Mouse (Mus musculus): ENCODE measurements at regions not wholly inside any gene's neighbourhood (a gene's known extent, or its start where the extent isn't known, plus 50 kb on each side); places are given as distances from the start of the nearest gene placed in this dataset.

GRCm38 (mm10) chr4:31655364-31656106, 308.4 kb upstream of the Map3k7 start:
- Histone ChIP-seq H3K36me3 (ENCODE audit: control insufficient read depth, insufficient read depth, low read length) (no peaks in the 10 kb centered on the region), H3K27ac (replicated peaks; ENCODE audit: insufficient read depth, low read depth, low read length) (no peak overlapping the region), H3K4me1 (ENCODE audit: control insufficient read depth, insufficient read depth, low read length) (no peaks in the 10 kb centered on the region), H3K4me3 (ENCODE audit: insufficient read depth, low read depth, low read length) (no peak overlapping the region), H3K9ac (ENCODE audit: low read depth, low read length) (no peak overlapping the region), H3K79me2 (ENCODE audit: control insufficient read depth, insufficient read depth, low read length) (no peaks in the 10 kb centered on the region), H3K27me3 (ENCODE audit: control insufficient read depth, insufficient read depth, low read length) (no peaks in the 10 kb centered on the region)
- DNase-seq (ENCODE audit: extremely low read depth, low read depth, low spot score), result no peak
- TF ChIP-seq CTCF (IDR thresholded peaks at IDR 0.05; ENCODE audit: low read depth, low read length) (no peak), POLR2A (IDR thresholded peaks at IDR 0.05; ENCODE audit: extremely low read depth, insufficient read depth, low read length) (no peak)
- WGBS, result 77% methylated on average over 11 of the region's 11 CpGs

GRCm38 (mm10) chr4:31656111-31656510, 307.8 kb upstream of the Map3k7 start:
- H3K27me3 ChIP-seq (ENCODE audit: control insufficient read depth, insufficient read depth, low read length), result no peaks in the 10 kb centered on the region
- WGBS, result 90% methylated on average over 8 of the region's 8 CpGs

GRCm38 (mm10) chr4:31658820-31659219, 305.1 kb upstream of the Map3k7 start:
- DNase-seq (ENCODE audit: extremely low read depth, low read depth, low spot score), result no peak
- 46% methylated on average over 5 of the region's 5 CpGs for WGBS
- Histone ChIP-seq H3K27me3 (ENCODE audit: control insufficient read depth, insufficient read depth, low read length) (no peaks in the 10 kb centered on the region), H3K27ac (replicated peaks; ENCODE audit: insufficient read depth, low read depth, low read length) (no peak overlapping the region), H3K4me3 (ENCODE audit: insufficient read depth, low read depth, low read length) (no peak overlapping the region), H3K9ac (ENCODE audit: low read depth, low read length) (no peak overlapping the region), H3K4me1 (ENCODE audit: control insufficient read depth, insufficient read depth, low read length) (no peaks in the 10 kb centered on the region), H3K36me3 (ENCODE audit: control insufficient read depth, insufficient read depth, low read length) (no peaks in the 10 kb centered on the region), H3K79me2 (ENCODE audit: control insufficient read depth, insufficient read depth, low read length) (no peaks in the 10 kb centered on the region)
- TF ChIP-seq CTCF (IDR thresholded peaks at IDR 0.05; ENCODE audit: low read depth, low read length), result no peak
- no peak for TF ChIP-seq POLR2A (IDR thresholded peaks at IDR 0.05; ENCODE audit: extremely low read depth, insufficient read depth, low read length)

More at GRCm38 (mm10) chr4:31656111-31656510, 307.8 kb upstream of the Map3k7 start:
- no peaks in the 10 kb centered on the region for H3K79me2 ChIP-seq (ENCODE audit: control insufficient read depth, insufficient read depth, low read length)
- H3K4me3 ChIP-seq (ENCODE audit: insufficient read depth, low read depth, low read length), result no peak overlapping the region
- H3K27ac ChIP-seq (replicated peaks; ENCODE audit: insufficient read depth, low read depth, low read length), result no peak overlapping the region
- no peak for DNase-seq (ENCODE audit: extremely low read depth, low read depth, low spot score)
- H3K36me3 ChIP-seq (ENCODE audit: control insufficient read depth, insufficient read depth, low read length), result no peaks in the 10 kb centered on the region
- TF ChIP-seq CTCF (IDR thresholded peaks at IDR 0.05; ENCODE audit: low read depth, low read length), result no peak
- TF ChIP-seq POLR2A (IDR thresholded peaks at IDR 0.05; ENCODE audit: extremely low read depth, insufficient read depth, low read length), result no peak
- no peaks in the 10 kb centered on the region for H3K4me1 ChIP-seq (ENCODE audit: control insufficient read depth, insufficient read depth, low read length)
- no peak overlapping the region for H3K9ac ChIP-seq (ENCODE audit: low read depth, low read length)

DNA sequence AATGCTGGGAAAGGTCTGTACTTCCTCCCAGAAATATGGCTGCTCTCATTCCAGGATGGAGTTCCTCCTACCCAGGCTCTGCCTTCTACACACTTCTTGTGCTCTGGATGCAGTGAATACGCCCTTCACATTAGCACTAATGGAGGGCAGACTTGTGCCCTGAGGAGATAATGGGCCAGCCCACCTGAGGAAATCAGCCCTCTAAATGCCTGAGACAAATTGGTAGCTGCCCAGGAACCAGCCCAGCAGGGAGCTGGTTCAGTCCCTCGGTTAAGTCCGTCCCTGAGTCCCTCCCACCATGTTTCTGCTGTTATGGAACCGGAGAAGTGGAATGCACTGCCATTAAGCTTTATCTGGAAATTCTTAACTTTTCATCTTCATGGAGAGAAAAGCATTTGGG, 303.0 kb upstream of the Map3k7 start:
- Histone ChIP-seq H3K36me3 (ENCODE audit: control insufficient read depth, insufficient read depth, low read length) (no peaks in the 10 kb centered on the region), H3K27ac (replicated peaks; ENCODE audit: insufficient read depth, low read depth, low read length) (no peak overlapping the region), H3K4me3 (ENCODE audit: insufficient read depth, low read depth, low read length) (no peak overlapping the region), H3K79me2 (ENCODE audit: control insufficient read depth, insufficient read depth, low read length) (no peaks in the 10 kb centered on the region), H3K27me3 (ENCODE audit: control insufficient read depth, insufficient read depth, low read length) (no peaks in the 10 kb centered on the region), H3K4me1 (ENCODE audit: control insufficient read depth, insufficient read depth, low read length) (no peaks in the 10 kb centered on the region), H3K9ac (ENCODE audit: low read depth, low read length) (no peak overlapping the region)
- DNase-seq (ENCODE audit: extremely low read depth, low read depth, low spot score), result no peak
- TF ChIP-seq CTCF (IDR thresholded peaks at IDR 0.05; ENCODE audit: low read depth, low read length) (no peak), POLR2A (IDR thresholded peaks at IDR 0.05; ENCODE audit: extremely low read depth, insufficient read depth, low read length) (no peak)
- WGBS, result 56% methylated on average over 4 of the region's 4 CpGs

DNA sequence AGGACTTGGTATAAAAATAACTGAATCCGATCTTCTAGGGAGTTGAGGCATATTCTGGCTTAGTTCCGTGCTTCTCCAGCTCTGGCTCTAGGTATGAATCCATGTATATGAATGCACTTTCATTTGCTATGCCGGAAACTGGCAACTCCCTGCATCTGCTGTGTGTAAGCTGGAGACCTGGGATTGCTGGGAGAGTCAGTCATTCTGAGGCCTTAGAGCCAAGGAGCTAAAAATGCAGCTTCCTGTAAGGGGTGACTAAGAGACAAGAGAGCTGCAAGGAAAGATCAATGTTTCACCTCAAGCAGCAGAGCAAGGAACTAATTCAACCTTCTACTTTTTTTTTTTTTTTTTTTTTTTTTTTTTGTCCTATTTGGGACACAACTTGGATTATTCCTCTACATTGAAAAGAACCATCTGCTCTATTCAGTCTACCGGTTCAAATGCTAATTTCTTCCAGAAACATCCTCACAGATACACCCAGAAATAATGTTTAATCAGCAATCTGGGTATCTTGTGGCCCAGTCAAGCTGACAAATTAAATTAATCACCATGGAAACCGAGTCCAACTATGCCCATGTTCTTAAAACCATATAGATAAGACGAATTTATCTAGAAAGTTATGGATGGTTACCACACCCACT, 292.2 kb upstream of the Map3k7 start:
- H3K79me2 ChIP-seq (ENCODE audit: control insufficient read depth, insufficient read depth, low read length), result no peaks in the 10 kb centered on the region
- 73% methylated on average over 6 of the region's 6 CpGs for WGBS
- TF ChIP-seq POLR2A (IDR thresholded peaks at IDR 0.05; ENCODE audit: extremely low read depth, insufficient read depth, low read length), result no peak
- TF ChIP-seq CTCF (IDR thresholded peaks at IDR 0.05; ENCODE audit: low read depth, low read length), result no peak

More for the DNA sequence above, 292.2 kb upstream of the Map3k7 start:
- H3K36me3 ChIP-seq (ENCODE audit: control insufficient read depth, insufficient read depth, low read length), result no peaks in the 10 kb centered on the region
- DNase-seq (ENCODE audit: extremely low read depth, low read depth, low spot score), result no peak
- no peak overlapping the region for H3K4me3 ChIP-seq (ENCODE audit: insufficient read depth, low read depth, low read length)
- H3K27me3 ChIP-seq (ENCODE audit: control insufficient read depth, insufficient read depth, low read length), result no peaks in the 10 kb centered on the region
- no peak overlapping the region for H3K27ac ChIP-seq (replicated peaks; ENCODE audit: insufficient read depth, low read depth, low read length)
- H3K9ac ChIP-seq (ENCODE audit: low read depth, low read length), result no peak overlapping the region
- H3K4me1 ChIP-seq (ENCODE audit: control insufficient read depth, insufficient read depth, low read length), result no peaks in the 10 kb centered on the region
